9 mouse cellular contexts compared by ENCODE assay signal in genomic region chr11:50587026-50587425, GRCm38 (mm10). TPM values are rescaled to one million over a fixed set of nuclear protein-coding genes. Genes with fewer than 3 reads are reported as not detected.
DNase-seq lines count a peak whose midpoint lies in the region; ATAC-seq and TF ChIP-seq lines count a peak whose summit lies in the region.
"Had no signal": no experiment of that assay in that cellular context is flagged by ENCODE, and none has a peak within 500 bp of the region (broad histone marks: within the 10 kb centered on the region; RNA-seq: fewer than 3 reads in every experiment).

No protein-coding gene starts in this region.

- H3K9ac ChIP-seq in lung, postnatal 0 days (replicated peaks; ENCODE audit: low read depth): no peak overlapping the region
- H3K9ac ChIP-seq: embryonic facial prominence, embryonic 15.5 days had no signal

- TF ChIP-seq CTCF in layer of hippocampus, adult 2 months (conservative IDR thresholded peaks at IDR 0.05): peak; percentile 86
- TF ChIP-seq CTCF in embryonic fibroblast, embryonic 13.5 days (IDR thresholded peaks at IDR 0.05; ENCODE audit: borderline replicate concordance, insufficient read depth, low read length): 0 out of 2 replicates have a peak, but pooled peaks have one; percentile 5
- TF ChIP-seq CTCF in lung, postnatal 0 days (IDR thresholded peaks at IDR 0.05): peak; percentile 76

- no peak for ATAC-seq in lung, postnatal 0 days

- H3K4me1 ChIP-seq in embryonic fibroblast, embryonic 13.5 days (ENCODE audit: control insufficient read depth, insufficient read depth, low read length): no peaks in the 10 kb centered on the region
- no peaks in the 10 kb centered on the region for H3K4me1 ChIP-seq in lung, postnatal 0 days (ENCODE audit: insufficient read depth, low read depth, low read length)

- H3K4me2 ChIP-seq in lung, postnatal 0 days (replicated peaks; ENCODE audit: low read depth, low read length): no peak overlapping the region
- H3K4me2 ChIP-seq: embryonic facial prominence, embryonic 15.5 days had no signal

- H3K27ac ChIP-seq in layer of hippocampus, adult 2 months: no peak overlapping the region
- H3K27ac ChIP-seq in embryonic fibroblast, embryonic 13.5 days (ENCODE audit: insufficient read depth, low read length): no peak overlapping the region
- H3K27ac ChIP-seq in lung, postnatal 0 days (ENCODE audit: low read length): no peak overlapping the region
- H3K27ac ChIP-seq: embryonic facial prominence, embryonic 15.5 days had no signal

- H3K9me3 ChIP-seq in lung, postnatal 0 days (ENCODE audit: low read length): no peaks in the 10 kb centered on the region
- H3K9me3 ChIP-seq: embryonic facial prominence, embryonic 15.5 days had no signal

- no peaks in the 10 kb centered on the region for H3K36me3 ChIP-seq in lung, postnatal 0 days (ENCODE audit: insufficient read depth, low read length)
- H3K36me3 ChIP-seq: embryonic facial prominence, embryonic 15.5 days had no signal

- H3K4me3 ChIP-seq in layer of hippocampus, adult 2 months: no peak overlapping the region
- no peak overlapping the region for H3K4me3 ChIP-seq in embryonic fibroblast, embryonic 13.5 days (ENCODE audit: insufficient read depth, low read length)
- H3K4me3 ChIP-seq in lung, postnatal 0 days (ENCODE audit: low read depth, low read length): no peak overlapping the region
- H3K4me3 ChIP-seq: embryonic facial prominence, embryonic 15.5 days had no signal

- 42% methylated on average over 7 of the region's 7 CpGs for WGBS in lung, postnatal 0 days

- peak in 1 of 2 experiments; percentile 59 for DNase-seq in layer of hippocampus, adult 2 months (ENCODE audit: low spot score in 2 of 2)
- DNase-seq in layer of hippocampus, adult 18-20 months (ENCODE audit: low spot score in 2 of 2): no peak
- peak; percentile 25 for DNase-seq in CD4-positive helper T cell, adult 2 months (ENCODE audit: low read depth, low spot score)
- peak; percentile 22 for DNase-seq in Muller cell, postnatal 12 days (ENCODE audit: inconsistent ontology term)
- peak; percentile 57 for DNase-seq in lung, postnatal 0 days (ENCODE audit: low spot score)
- peak; percentile 32 to 69 for DNase-seq in thymus, postnatal 10 days (ENCODE audit: low spot score in 2 of 2)
- no peak for DNase-seq in spleen, adult 12 weeks (ENCODE audit: low spot score)

- TF ChIP-seq EP300 in lung, postnatal 0 days (IDR thresholded peaks at IDR 0.05): no peak

- TF ChIP-seq POLR2A in embryonic fibroblast, embryonic 13.5 days (IDR thresholded peaks at IDR 0.05; ENCODE audit: low read depth, low read length): no peak

- no peaks in the 10 kb centered on the region for H3K27me3 ChIP-seq in lung, postnatal 0 days (replicated peaks; ENCODE audit: insufficient read depth, low read length)
- H3K27me3 ChIP-seq: embryonic facial prominence, embryonic 15.5 days had no signal

RNA-seq across cellular contexts. Expression of gene Adamts2, which starts 14.9 kb away (rescaled TPM):
- 10 to 100 TPM; 14.5 to 15.4 TPM for total RNA-seq in layer of hippocampus, adult 2 months (2021)
- total RNA-seq in layer of hippocampus, adult 18-20 months (2021): 10 to 100 TPM; 13.7 to 16.8 TPM
- 22.3 and 25.6 TPM in 2 replicates for polyA plus RNA-seq in embryonic fibroblast, embryonic 13.5 days (2011; ENCODE audit: insufficient read length, low read depth, missing spikeins)
- polyA plus RNA-seq in lung, postnatal 0 days (2015; fragmentation: Nextera tagmentation; extraction: Ambion mirVana): 28.4 and 29.4 TPM in 2 replicates

Comparison
In these comparisons a context has a peak if more than half of its experiments do, and no peak if none do; other contexts are left out.
1. DNase-seq: peak in CD4-positive helper T cell, adult 2 months (single experiment), Muller cell, postnatal 12 days (single experiment), lung, postnatal 0 days (single experiment) and thymus, postnatal 10 days (2 of 2); none in layer of hippocampus, adult 18-20 months (0 of 2) and spleen, adult 12 weeks (single experiment).
2. CTCF ChIP-seq: peak in every context shown above with its lines; median percentile 86 in layer of hippocampus, adult 2 months; 76 in lung, postnatal 0 days; 5 in embryonic fibroblast, embryonic 13.5 days.